Mouse (Mus musculus): ENCODE data around the gene Pkd2. TPM values are rescaled to one million over a fixed set of nuclear protein-coding genes. Genes with fewer than 3 reads are reported as not detected.

The Pkd2 gene
- polyA plus RNA-seq, 1 experiment from 2014 or later, result 7.8 TPM

- WGBS, result under 1% methylated on average over 74 of the region's 82 CpGs
- peak overlapping the region; percentile 85 for H3K4me2 ChIP-seq (ENCODE audit: low read length)
- no peaks in the 10 kb centered on the region for H3K27me3 ChIP-seq (replicated peaks; ENCODE audit: control insufficient read depth, insufficient read depth, low read length)
- H3K36me3 ChIP-seq (ENCODE audit: control insufficient read depth, insufficient read depth), result peaks cover 5% of the 10 kb centered on the region
- peak overlapping the region; percentile 97 for H3K9ac ChIP-seq (replicated peaks; ENCODE audit: low read depth, low read length)
- peak; percentile 65 for ATAC-seq
- H3K27ac ChIP-seq (ENCODE audit: low read length), result peak overlapping the region; percentile 93
- H3K4me3 ChIP-seq (replicated peaks; ENCODE audit: low read length), result peak overlapping the region; percentile 78
- H3K4me1 ChIP-seq (replicated peaks; ENCODE audit: control insufficient read depth, insufficient read depth, low read length), result peaks cover 15% of the 10 kb centered on the region
- peaks cover 2% of the 10 kb centered on the region; the same call in 1 of the 2 replicates for H3K9me3 ChIP-seq (ENCODE audit: control insufficient read depth, low read length)
These were observed 631 bp downstream of the Pkd2 start for GRCm38 (mm10) chr5:104459706-104460455.

GRCm38 (mm10) chr5:104460456-104460838 is 1.2 kb downstream of the Pkd2 start:
- ATAC-seq, result no peak; the same call in 1 of the 2 replicates
- H3K4me1 ChIP-seq (replicated peaks; ENCODE audit: control insufficient read depth, insufficient read depth, low read length), result peaks cover 15% of the 10 kb centered on the region
- WGBS, result 19% methylated on average over 3 of the region's 3 CpGs
- no peaks in the 10 kb centered on the region for H3K27me3 ChIP-seq (replicated peaks; ENCODE audit: control insufficient read depth, insufficient read depth, low read length)
- H3K36me3 ChIP-seq (ENCODE audit: control insufficient read depth, insufficient read depth), result peaks cover 9% of the 10 kb centered on the region
- H3K9me3 ChIP-seq (ENCODE audit: control insufficient read depth, low read length), result peaks cover 2% of the 10 kb centered on the region; the same call in 1 of the 2 replicates
- peak overlapping the region; percentile 85 for H3K4me2 ChIP-seq (ENCODE audit: low read length)
- H3K9ac ChIP-seq (replicated peaks; ENCODE audit: low read depth, low read length), result peak overlapping the region; percentile 97
- H3K27ac ChIP-seq (ENCODE audit: low read length), result peak overlapping the region; percentile 93
- H3K4me3 ChIP-seq (replicated peaks; ENCODE audit: low read length), result peak overlapping the region; percentile 78

DNA sequence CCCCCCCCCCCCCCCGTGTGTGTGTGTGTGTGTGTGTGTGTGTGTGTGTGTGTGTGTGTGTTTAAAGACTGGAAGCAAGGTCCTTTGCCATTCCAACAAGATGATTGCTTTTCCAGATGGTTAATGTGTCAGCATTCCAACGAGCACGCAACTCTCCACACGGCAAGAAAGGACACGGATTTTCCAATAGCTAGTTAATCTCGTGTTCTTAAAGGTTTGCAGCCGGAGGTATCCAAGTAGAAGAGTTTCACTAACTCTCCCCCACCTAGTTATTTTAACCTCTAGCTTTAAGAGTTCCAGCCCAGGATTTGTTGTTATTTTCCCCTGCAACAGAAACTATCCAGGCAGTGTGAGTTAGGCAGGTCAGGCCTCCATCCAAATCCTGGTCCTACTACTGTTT is 1.6 kb downstream of the Pkd2 start:
- 36% methylated on average over 6 of the region's 7 CpGs for WGBS
- H3K4me1 ChIP-seq (replicated peaks; ENCODE audit: control insufficient read depth, insufficient read depth, low read length), result peaks cover 15% of the 10 kb centered on the region
- H3K36me3 ChIP-seq (ENCODE audit: control insufficient read depth, insufficient read depth), result peaks cover 9% of the 10 kb centered on the region
- H3K9me3 ChIP-seq (ENCODE audit: control insufficient read depth, low read length), result peaks cover 2% of the 10 kb centered on the region; the same call in 1 of the 2 replicates
- H3K27me3 ChIP-seq (replicated peaks; ENCODE audit: control insufficient read depth, insufficient read depth, low read length), result no peaks in the 10 kb centered on the region
- no peak for ATAC-seq
- 0 out of 2 replicates have a peak overlapping the region, but pooled peaks have one; percentile 15 for H3K9ac ChIP-seq (replicated peaks; ENCODE audit: low read depth, low read length)
- H3K4me3 ChIP-seq (replicated peaks; ENCODE audit: low read length), result peak overlapping the region; percentile 78
- peak overlapping the region; percentile 85 for H3K4me2 ChIP-seq (ENCODE audit: low read length)
- no peak overlapping the region for H3K27ac ChIP-seq (ENCODE audit: low read length)

- Histone ChIP-seq H3K4me3 (replicated peaks; ENCODE audit: low read length) (no peak overlapping the region), H3K36me3 (ENCODE audit: control insufficient read depth, insufficient read depth) (peaks cover 15% of the 10 kb centered on the region), H3K27ac (ENCODE audit: low read length) (no peak overlapping the region), H3K4me2 (ENCODE audit: low read length) (no peak overlapping the region), H3K4me1 (replicated peaks; ENCODE audit: control insufficient read depth, insufficient read depth, low read length) (peaks cover 6% of the 10 kb centered on the region), H3K9me3 (ENCODE audit: control insufficient read depth, low read length) (no peaks in the 10 kb centered on the region), H3K9ac (replicated peaks; ENCODE audit: low read depth, low read length) (no peak overlapping the region), H3K27me3 (replicated peaks; ENCODE audit: control insufficient read depth, insufficient read depth, low read length) (no peaks in the 10 kb centered on the region)
- ATAC-seq, result no peak
- WGBS, result 90% methylated on average over 8 of the region's 8 CpGs
These were observed 6.0 kb downstream of the Pkd2 start for GRCm38 (mm10) chr5:104465279-104465678.

GRCm38 (mm10) chr5:104465731-104466130 is 6.5 kb downstream of the Pkd2 start:
- no peak for ATAC-seq
- no peak overlapping the region for H3K4me3 ChIP-seq (replicated peaks; ENCODE audit: low read length)
- no peak overlapping the region for H3K27ac ChIP-seq (ENCODE audit: low read length)
- H3K9ac ChIP-seq (replicated peaks; ENCODE audit: low read depth, low read length), result no peak overlapping the region
- H3K27me3 ChIP-seq (replicated peaks; ENCODE audit: control insufficient read depth, insufficient read depth, low read length), result no peaks in the 10 kb centered on the region
- no peak overlapping the region for H3K4me2 ChIP-seq (ENCODE audit: low read length)
- H3K4me1 ChIP-seq (replicated peaks; ENCODE audit: control insufficient read depth, insufficient read depth, low read length), result peaks cover 3% of the 10 kb centered on the region; the same call in 1 of the 2 replicates
- no peaks in the 10 kb centered on the region for H3K9me3 ChIP-seq (ENCODE audit: control insufficient read depth, low read length)
- peaks cover 15% of the 10 kb centered on the region for H3K36me3 ChIP-seq (ENCODE audit: control insufficient read depth, insufficient read depth)
- WGBS, result 70% methylated on average over 12 of the region's 12 CpGs

- peaks cover 15% of the 10 kb centered on the region for H3K36me3 ChIP-seq (ENCODE audit: control insufficient read depth, insufficient read depth)
- WGBS, result 97% methylated on average over 16 of the region's 16 CpGs
- H3K4me2 ChIP-seq (ENCODE audit: low read length), result no peak overlapping the region
- no peaks in the 10 kb centered on the region for H3K9me3 ChIP-seq (ENCODE audit: control insufficient read depth, low read length)
- H3K27ac ChIP-seq (ENCODE audit: low read length), result no peak overlapping the region
- H3K27me3 ChIP-seq (replicated peaks; ENCODE audit: control insufficient read depth, insufficient read depth, low read length), result no peaks in the 10 kb centered on the region
- no peak overlapping the region for H3K9ac ChIP-seq (replicated peaks; ENCODE audit: low read depth, low read length)
- H3K4me3 ChIP-seq (replicated peaks; ENCODE audit: low read length), result no peak overlapping the region
- no peak for ATAC-seq
- H3K4me1 ChIP-seq (replicated peaks; ENCODE audit: control insufficient read depth, insufficient read depth, low read length), result 0 out of 2 replicates have a peak, but pooled peaks cover 3% of the 10 kb centered on the region
These were observed 7.6 kb downstream of the Pkd2 start for GRCm38 (mm10) chr5:104466816-104467215.

DNA sequence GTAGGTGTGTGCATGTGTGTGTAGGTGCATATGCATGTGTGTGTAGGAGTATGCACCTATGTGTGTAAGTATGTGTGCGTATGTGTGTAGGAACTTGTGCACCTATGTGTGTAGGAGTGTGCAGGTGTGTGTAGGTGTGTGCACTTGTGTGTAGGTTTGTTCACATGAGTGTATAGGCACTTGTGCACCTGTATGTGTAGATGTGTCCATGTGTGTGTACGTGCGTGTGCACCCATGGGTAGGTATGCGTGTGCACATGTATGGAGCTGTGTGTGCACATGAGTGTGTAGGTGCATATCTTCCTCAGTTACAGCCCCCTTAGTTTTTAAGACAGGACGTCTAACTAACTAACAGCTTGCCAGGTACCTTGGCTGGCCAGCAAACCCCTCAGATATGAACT is 9.3 kb downstream of the Pkd2 start:
- Histone ChIP-seq H3K4me2 (ENCODE audit: low read length) (no peak overlapping the region), H3K27me3 (replicated peaks; ENCODE audit: control insufficient read depth, insufficient read depth, low read length) (no peaks in the 10 kb centered on the region), H3K36me3 (ENCODE audit: control insufficient read depth, insufficient read depth) (peaks cover 18% of the 10 kb centered on the region), H3K9me3 (ENCODE audit: control insufficient read depth, low read length) (no peaks in the 10 kb centered on the region), H3K4me1 (replicated peaks; ENCODE audit: control insufficient read depth, insufficient read depth, low read length) (0 out of 2 replicates have a peak, but pooled peaks cover 3% of the 10 kb centered on the region), H3K27ac (ENCODE audit: low read length) (no peak overlapping the region), H3K4me3 (replicated peaks; ENCODE audit: low read length) (no peak overlapping the region), H3K9ac (replicated peaks; ENCODE audit: low read depth, low read length) (no peak overlapping the region)
- WGBS, result 88% methylated on average over 5 of the region's 5 CpGs
- no peak for ATAC-seq

DNA sequence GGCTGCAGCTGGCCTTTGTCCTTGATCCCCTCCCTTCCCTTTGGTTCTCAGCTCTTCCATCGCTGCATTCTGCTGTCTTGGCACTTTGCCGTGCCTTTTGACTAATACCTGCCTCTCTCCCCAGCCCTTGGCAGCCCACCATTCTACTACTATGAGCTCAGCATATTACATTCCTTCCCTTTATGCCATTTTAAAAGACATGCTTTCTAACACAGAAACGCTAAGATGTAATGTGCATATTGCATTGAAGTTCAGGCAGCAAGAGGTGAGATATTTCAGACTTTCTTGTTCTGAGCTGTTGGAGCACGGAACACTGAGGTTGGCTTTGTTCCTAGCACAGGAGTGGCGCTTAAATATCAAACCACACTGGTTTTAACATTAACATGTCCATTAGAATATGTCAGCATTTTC is 11.7 kb downstream of the Pkd2 start:
- H3K9me3 ChIP-seq (ENCODE audit: control insufficient read depth, low read length), result no peaks in the 10 kb centered on the region
- 0 out of 2 replicates have a peak overlapping the region, but pooled peaks have one; percentile 22 for H3K27ac ChIP-seq (ENCODE audit: low read length)
- ATAC-seq, result no peak
- 55% methylated on average over 5 of the region's 5 CpGs for WGBS
- no peak overlapping the region for H3K9ac ChIP-seq (replicated peaks; ENCODE audit: low read depth, low read length)
- H3K36me3 ChIP-seq (ENCODE audit: control insufficient read depth, insufficient read depth), result peaks cover 14% of the 10 kb centered on the region
- H3K4me2 ChIP-seq (ENCODE audit: low read length), result no peak overlapping the region
- H3K4me3 ChIP-seq (replicated peaks; ENCODE audit: low read length), result no peak overlapping the region
- H3K4me1 ChIP-seq (replicated peaks; ENCODE audit: control insufficient read depth, insufficient read depth, low read length), result 0 out of 2 replicates have a peak, but pooled peaks cover 3% of the 10 kb centered on the region
- no peaks in the 10 kb centered on the region for H3K27me3 ChIP-seq (replicated peaks; ENCODE audit: control insufficient read depth, insufficient read depth, low read length)

- H3K4me1 ChIP-seq (replicated peaks; ENCODE audit: control insufficient read depth, insufficient read depth, low read length), result 0 out of 2 replicates have a peak, but pooled peaks cover 3% of the 10 kb centered on the region
- no peak for ATAC-seq
- H3K27me3 ChIP-seq (replicated peaks; ENCODE audit: control insufficient read depth, insufficient read depth, low read length), result no peaks in the 10 kb centered on the region
- no peak overlapping the region for H3K9ac ChIP-seq (replicated peaks; ENCODE audit: low read depth, low read length)
- H3K4me2 ChIP-seq (ENCODE audit: low read length), result no peak overlapping the region
- WGBS, result 95% methylated on average over 8 of the region's 8 CpGs
- H3K36me3 ChIP-seq (ENCODE audit: control insufficient read depth, insufficient read depth), result peaks cover 13% of the 10 kb centered on the region
- no peak overlapping the region for H3K27ac ChIP-seq (ENCODE audit: low read length)
- no peak overlapping the region for H3K4me3 ChIP-seq (replicated peaks; ENCODE audit: low read length)
- no peaks in the 10 kb centered on the region for H3K9me3 ChIP-seq (ENCODE audit: control insufficient read depth, low read length)
These were observed 13.1 kb downstream of the Pkd2 start for GRCm38 (mm10) chr5:104472371-104472770.

All from forebrain, embryonic 16.5 days (tissue).